Mouse (Mus musculus): ENCODE results near the gene Dhx37.
"Not testable (repeated sequence)": the region's sequence is repeated elsewhere in the genome, so short reads cannot be mapped to it uniquely, and the experiment has no call there.

Gene Dhx37

GRCm38 (mm10) chr5:125389579-125390441 lies 44.1 kb downstream of the Dhx37 start, which contains the start of gene Ubc:
TSS of gene Ubc (minus strand) at chr5:125390202.
- peak; percentile 93 for DNase-seq (ENCODE audit: low spot score)

- DNase-seq (ENCODE audit: low spot score) = peak; percentile 51
These were observed 44.8 kb downstream of the Dhx37 start, which contains the start of gene Gm10382 for GRCm38 (mm10) chr5:125389131-125389578. TSS of gene Gm10382 (plus strand) at chr5:125389322.

- no peak for DNase-seq (ENCODE audit: low spot score)
These were observed 45.4 kb downstream of the Dhx37 start for GRCm38 (mm10) chr5:125388358-125389092.

GRCm38 (mm10) chr5:125387295-125387694 lies 46.6 kb downstream of the Dhx37 start:
- not testable (repeated sequence) for DNase-seq (ENCODE audit: low spot score)

- no peak for DNase-seq (ENCODE audit: low spot score)
These were observed 48.5 kb downstream of the Dhx37 start for GRCm38 (mm10) chr5:125385215-125385940.

GRCm38 (mm10) chr5:125384512-125385214 lies 49.3 kb downstream of the Dhx37 start:
- DNase-seq (ENCODE audit: low spot score) = no peak

- no peak for DNase-seq (ENCODE audit: low spot score)
These were observed 50.1 kb downstream of the Dhx37 start for GRCm38 (mm10) chr5:125383637-125384420.

- DNase-seq (ENCODE audit: low spot score) = no peak
These were observed 51.0 kb downstream of the Dhx37 start for GRCm38 (mm10) chr5:125382673-125383558.

- DNase-seq (ENCODE audit: low spot score) = no peak
These were observed 51.8 kb downstream of the Dhx37 start for GRCm38 (mm10) chr5:125381954-125382672.

GRCm38 (mm10) chr5:125378919-125379318 lies 55.0 kb downstream of the Dhx37 start:
- no peak for DNase-seq (ENCODE audit: low spot score)

- DNase-seq (ENCODE audit: low spot score) = no peak
These were observed 56.7 kb downstream of the Dhx37 start for GRCm38 (mm10) chr5:125377214-125377613.

GRCm38 (mm10) chr5:125375871-125376270 lies 58.0 kb downstream of the Dhx37 start:
- DNase-seq (ENCODE audit: low spot score) = no peak

- DNase-seq (ENCODE audit: low spot score) = no peak
These were observed 61.9 kb downstream of the Dhx37 start for GRCm38 (mm10) chr5:125372027-125372426.

- DNase-seq (ENCODE audit: low spot score) = no peak
These were observed 62.8 kb downstream of the Dhx37 start for GRCm38 (mm10) chr5:125370950-125371693.

- DNase-seq (ENCODE audit: low spot score) = no peak
These were observed 65.4 kb downstream of the Dhx37 start for GRCm38 (mm10) chr5:125368568-125368967.

- DNase-seq (ENCODE audit: low spot score) = no peak
These were observed 65.8 kb downstream of the Dhx37 start for GRCm38 (mm10) chr5:125368156-125368555.

GRCm38 (mm10) chr5:125364851-125365429 lies 69.0 kb downstream of the Dhx37 start:
- DNase-seq (ENCODE audit: low spot score) = no peak

- no peak for DNase-seq (ENCODE audit: low spot score)
These were observed 70.0 kb downstream of the Dhx37 start for GRCm38 (mm10) chr5:125363894-125364293.
